Mouse (Mus musculus) mouse embryonic stem cell (cell line): ENCODE results near the gene Kcnq1.

Experiments
- in situ Hi-C, 2 experiments: fragments of 300-500 bp; cut with MboI; formaldehyde crosslinking; loops; 1 replicate in 1 of 2; 3 replicates in 1 of 2; pipeline ENCODE4 v1.14.3; 2019 to 2020; ENCODE audit warnings: low sequenced_read_pairs in 2 of 2, low pct_unique_long_range_greater_than_20kb in 1 of 2, mixed read lengths in 1 of 2; ENCODE audit not compliant: unreplicated experiment in 1 of 2

Kcnq1 gene

GRCm38 (mm10) chr7:143106062-143106461 is at the start of gene Kcnq1:
Kcnq1 (plus strand) TSS chr7:143106362.
- in situ Hi-C loops: no loop called here

GRCm38 (mm10) chr7:143057023-143057422 is 49.1 kb upstream of the Kcnq1 start:
- in situ Hi-C loops: no loop called here

- in situ Hi-C loops: no loop called here
Measured at GRCm38 (mm10) chr7:143057667-143058220, 48.4 kb upstream of the Kcnq1 start.

- in situ Hi-C loops: no loop called here
Measured at GRCm38 (mm10) chr7:143058221-143058697, 47.9 kb upstream of the Kcnq1 start.

- in situ Hi-C loops: no loop called here
Measured at GRCm38 (mm10) chr7:143059202-143059870, 46.8 kb upstream of the Kcnq1 start.

GRCm38 (mm10) chr7:143062704-143063103 is 43.5 kb upstream of the Kcnq1 start:
- in situ Hi-C loops: no loop called here

GRCm38 (mm10) chr7:143064226-143064625 is 41.9 kb upstream of the Kcnq1 start:
- in situ Hi-C loops: no loop called here

GRCm38 (mm10) chr7:143065692-143066091 is 40.5 kb upstream of the Kcnq1 start:
- in situ Hi-C loops: no loop called here

GRCm38 (mm10) chr7:143067469-143067868 is 38.7 kb upstream of the Kcnq1 start:
- in situ Hi-C loops: no loop called here

- in situ Hi-C loops: no loop called here
Measured at GRCm38 (mm10) chr7:143067897-143068296, 38.3 kb upstream of the Kcnq1 start.

- in situ Hi-C loops: no loop called here
Measured at GRCm38 (mm10) chr7:143068316-143068881, 37.8 kb upstream of the Kcnq1 start.

- in situ Hi-C loops: no loop called here
Measured at GRCm38 (mm10) chr7:143068882-143069591, 37.1 kb upstream of the Kcnq1 start, which contains the start of gene Tssc4. Tssc4 (plus strand) TSS chr7:143069249.

- in situ Hi-C loops: no loop called here
Measured at GRCm38 (mm10) chr7:143069751-143070400, 36.3 kb upstream of the Kcnq1 start.

GRCm38 (mm10) chr7:143070506-143071070 is 35.6 kb upstream of the Kcnq1 start:
- in situ Hi-C loops: no loop called here

- in situ Hi-C loops: no loop called here
Measured at GRCm38 (mm10) chr7:143072605-143073004, 33.6 kb upstream of the Kcnq1 start.

- in situ Hi-C loops: no loop called here
Measured at GRCm38 (mm10) chr7:143073086-143073485, 33.1 kb upstream of the Kcnq1 start.

- in situ Hi-C loops: loop anchor here in 1 of 2 experiments (25.0 kb wide), 1 partner anchor 338 kb away; the partner anchor contains the start of gene Ins2
Measured at GRCm38 (mm10) chr7:143075394-143075793, 30.8 kb upstream of the Kcnq1 start.

GRCm38 (mm10) chr7:143077351-143077750 is 28.8 kb upstream of the Kcnq1 start:
- in situ Hi-C loops: loop anchor here in 1 of 2 experiments (25.0 kb wide), 1 partner anchor 340 kb away; the partner anchor contains the start of gene Ins2
